Mouse (Mus musculus) inflammation-experienced regulatory T-cells, adult 6 months (primary cell): ENCODE data around the gene Cog3. TPM values are rescaled to one million over a fixed set of nuclear protein-coding genes. Genes with fewer than 3 reads are reported as not detected.

Source experiments
- ATAC-seq: one replicate; pipeline ENCODE4 v1.8.0; 2017
- polyA plus RNA-seq, 3 experiments: library from polyadenylated mRNA; unstranded; fragments of 100-300 nt; shearing (Covaris generic); gene quantifications; one replicate each; pipeline ENCODE4 v1.2.1; 2017

Cog3 gene
- polyA plus RNA-seq, 3 experiments from 2014 or later, result 8.5 to 10.1 (median 8.6) TPM

DNA sequence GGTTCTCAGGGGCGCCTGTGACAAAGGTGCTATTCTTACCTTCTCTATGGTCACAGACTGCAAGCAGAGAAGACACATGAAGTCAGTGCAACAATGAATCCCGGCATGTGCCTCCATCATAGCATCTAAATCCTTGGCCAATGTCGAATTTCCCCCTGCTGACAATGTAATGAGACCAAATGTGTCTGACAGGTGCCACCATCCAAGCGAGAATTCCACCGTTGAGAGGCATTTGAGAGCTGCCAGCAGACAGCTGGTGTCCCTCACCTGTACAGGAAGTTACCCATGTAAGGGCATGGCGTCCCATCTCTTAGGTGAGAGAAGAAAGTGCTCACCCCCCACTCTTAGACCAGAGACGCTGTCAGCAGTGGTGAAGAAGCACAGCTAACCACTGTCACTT lies 4.1 kb upstream of the Cog3 start:
- no peak for ATAC-seq

DNA sequence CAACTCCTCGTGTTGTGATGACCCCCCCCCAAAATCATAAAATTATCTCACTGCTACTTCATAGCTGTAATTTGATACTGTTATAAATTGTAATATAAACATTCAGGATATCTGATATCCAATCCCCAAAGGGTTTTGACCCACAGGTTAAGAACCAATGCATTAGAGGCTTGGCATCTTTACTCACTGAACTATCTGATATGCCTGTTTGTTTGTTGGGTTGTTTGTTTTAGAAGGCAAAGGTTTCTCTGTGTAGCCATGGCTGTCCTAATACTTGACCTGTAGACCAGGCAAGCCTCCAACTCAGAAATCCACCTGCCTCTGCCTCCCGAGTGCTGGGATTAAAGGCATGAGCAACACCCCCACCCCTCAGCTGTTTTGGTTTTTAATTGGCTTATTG lies 3.5 kb upstream of the Cog3 start:
- no peak for ATAC-seq

DNA sequence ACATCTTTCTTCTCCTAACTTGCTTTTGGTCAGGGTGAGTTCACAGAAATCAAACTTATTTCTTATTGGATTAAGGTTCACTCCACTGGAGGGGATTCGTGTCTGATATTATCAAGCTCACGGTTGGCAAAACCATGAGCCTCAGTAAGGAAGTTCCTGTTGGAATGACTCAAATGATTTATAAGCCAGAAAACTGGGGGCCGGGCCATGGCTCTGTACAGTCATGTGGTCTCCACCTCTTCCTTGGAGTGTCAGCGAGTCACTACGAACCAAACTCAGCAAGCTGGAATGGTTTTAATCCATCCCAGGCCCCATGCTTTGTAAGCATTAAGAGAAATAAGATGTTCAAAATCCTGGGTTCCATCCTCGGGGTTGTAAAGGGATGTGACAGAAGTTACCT lies 2.7 kb upstream of the Cog3 start:
- no peak for ATAC-seq

DNA sequence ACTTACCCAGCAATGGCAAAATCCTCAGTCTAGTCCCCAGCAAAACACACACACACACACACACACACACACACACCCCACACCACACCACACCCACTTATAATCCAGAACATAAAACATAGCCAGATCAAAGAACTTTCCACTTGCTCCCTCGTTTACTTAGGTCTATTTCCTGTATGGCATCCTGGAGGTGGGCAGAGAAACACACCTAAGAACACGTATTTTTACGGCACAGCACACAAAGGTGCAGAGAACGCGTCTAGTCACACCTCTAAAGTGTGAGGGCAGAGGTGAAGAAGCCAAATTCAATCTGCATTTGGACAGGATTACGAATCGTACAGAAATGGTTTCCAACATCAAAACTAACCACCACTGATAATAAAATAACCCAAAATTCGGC lies 1.1 kb downstream of the Cog3 start:
- ATAC-seq, result peak; percentile 20

DNA sequence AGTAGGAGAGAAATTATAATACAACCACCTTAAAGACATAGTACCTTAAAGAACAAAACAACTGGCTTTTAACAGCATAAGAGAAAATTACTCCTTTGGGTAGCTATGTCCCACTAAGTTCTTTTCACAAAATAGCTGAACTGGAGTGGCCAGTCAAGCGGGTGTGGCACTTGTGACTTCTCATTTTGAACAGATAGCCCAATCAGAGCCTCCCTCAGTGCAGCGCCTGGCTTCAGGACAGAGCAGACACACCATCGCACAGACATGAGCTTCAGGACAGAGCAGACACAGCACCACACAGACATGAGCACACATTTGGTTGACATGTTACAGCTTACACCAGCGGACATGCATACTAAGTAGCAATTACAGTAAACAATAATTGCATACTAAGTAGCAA lies 3.3 kb downstream of the Cog3 start:
- no peak for ATAC-seq

DNA sequence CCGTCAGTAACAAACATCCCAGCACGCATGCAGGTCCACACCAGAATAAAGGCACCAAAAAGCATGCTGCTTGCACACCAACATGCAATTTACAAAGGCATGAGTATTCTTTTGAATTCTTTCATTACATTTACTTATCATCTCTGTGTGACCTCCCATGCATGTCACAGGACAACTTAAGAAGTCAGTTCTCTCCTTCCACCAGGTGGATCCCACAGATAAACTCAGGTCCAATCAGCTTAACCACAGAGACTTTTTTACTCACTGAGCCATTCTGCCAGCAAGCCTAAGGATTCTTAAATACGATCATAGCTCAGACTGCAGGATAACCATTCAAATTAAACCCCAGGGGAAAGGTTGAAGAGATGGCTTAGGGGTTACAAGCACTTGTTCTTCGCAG lies 5.2 kb downstream of the Cog3 start:
- no peak for ATAC-seq

DNA sequence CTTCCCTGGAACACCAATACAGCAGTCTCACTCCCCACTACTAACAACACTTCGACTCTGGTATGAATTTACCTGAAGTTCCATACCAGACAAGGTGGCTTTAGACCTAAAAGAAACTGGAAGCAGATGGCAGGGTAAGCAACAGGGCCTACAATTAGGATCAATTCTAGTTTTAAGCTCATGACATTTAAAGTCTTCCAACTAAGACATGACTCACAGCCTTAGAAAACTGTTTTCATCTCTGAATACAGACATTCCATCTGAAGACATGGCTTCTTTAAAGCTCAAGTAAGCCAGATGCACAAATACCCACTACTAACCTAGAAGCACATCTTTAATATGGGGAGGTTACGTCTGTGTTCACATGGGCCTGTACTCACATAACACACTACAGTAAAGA lies 6.4 kb downstream of the Cog3 start:
- ATAC-seq, result no peak

DNA sequence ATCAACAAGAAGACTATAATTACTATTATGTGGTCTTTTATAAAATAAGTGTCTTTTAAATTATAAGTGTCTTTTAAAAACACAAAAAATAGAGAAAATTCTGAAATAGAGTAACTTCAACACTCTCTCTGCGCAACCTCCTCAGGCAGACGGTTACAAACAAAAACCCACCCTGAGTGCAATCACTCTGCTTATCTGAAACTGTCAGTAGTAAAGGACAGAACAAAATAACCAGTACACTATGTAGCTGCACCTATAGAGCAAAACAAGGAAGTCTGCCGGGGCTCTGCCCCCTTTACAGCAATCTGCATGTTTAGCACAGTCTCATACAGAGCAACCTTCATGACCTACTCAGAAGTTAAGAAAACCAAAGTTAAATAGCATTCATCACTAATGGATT lies 12.4 kb downstream of the Cog3 start:
- ATAC-seq, result no peak

DNA sequence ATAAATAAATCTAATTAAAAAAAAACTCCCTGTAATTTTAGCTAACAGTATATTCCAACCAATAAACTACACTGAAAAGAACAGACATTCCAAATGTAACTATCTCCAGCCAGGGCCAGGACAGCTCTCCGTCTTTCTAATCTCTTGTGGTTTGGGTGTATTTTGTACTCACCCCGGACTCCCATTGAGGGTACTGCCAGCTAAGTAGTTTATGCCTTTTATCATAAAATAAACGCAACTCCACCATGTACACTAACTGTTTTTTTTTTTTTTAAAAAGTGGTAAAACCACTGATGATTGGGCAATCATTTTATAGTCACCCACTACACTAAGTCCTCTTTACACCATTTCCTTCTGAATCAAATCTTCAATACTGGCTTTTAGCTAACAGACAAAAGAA lies 18.7 kb downstream of the Cog3 start:
- ATAC-seq, result no peak

DNA sequence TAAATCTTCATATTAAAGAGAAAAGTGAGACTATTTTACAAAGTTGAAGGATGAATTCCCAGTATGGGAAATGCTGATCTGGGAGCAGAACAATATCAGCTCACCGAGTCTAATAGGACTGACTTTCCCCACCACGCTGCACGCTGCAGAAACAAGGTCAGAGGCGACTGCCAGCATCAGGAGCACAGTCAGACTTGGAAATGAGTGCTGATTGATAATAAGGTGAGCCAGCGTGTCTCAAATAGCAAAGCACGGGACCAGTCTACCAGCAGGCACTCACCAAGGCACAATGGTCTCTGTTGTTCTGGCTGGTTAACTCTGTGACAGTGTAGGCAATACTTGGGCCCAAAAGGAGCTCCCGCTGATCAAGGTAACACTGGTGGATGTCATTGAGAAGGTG lies 21.7 kb downstream of the Cog3 start:
- ATAC-seq, result no peak

DNA sequence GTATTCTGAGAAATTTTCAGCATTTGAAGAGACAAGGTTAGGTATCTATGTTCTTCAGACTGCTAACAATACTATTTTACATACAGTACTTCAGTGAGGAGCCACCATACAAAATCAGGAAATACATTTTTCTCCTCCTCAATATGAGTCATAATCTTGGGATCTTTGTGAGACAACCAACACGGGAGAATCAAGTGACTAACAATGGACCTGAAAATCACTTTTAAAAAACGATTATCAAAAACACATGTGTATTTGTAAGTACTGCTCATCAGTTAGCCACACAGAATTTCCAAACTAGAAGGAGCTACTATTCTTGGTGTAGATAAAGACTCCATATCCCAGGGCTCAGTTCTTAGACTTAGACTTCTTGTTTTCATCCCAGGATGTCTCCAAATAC lies 23.0 kb downstream of the Cog3 start:
- ATAC-seq, result no peak

DNA sequence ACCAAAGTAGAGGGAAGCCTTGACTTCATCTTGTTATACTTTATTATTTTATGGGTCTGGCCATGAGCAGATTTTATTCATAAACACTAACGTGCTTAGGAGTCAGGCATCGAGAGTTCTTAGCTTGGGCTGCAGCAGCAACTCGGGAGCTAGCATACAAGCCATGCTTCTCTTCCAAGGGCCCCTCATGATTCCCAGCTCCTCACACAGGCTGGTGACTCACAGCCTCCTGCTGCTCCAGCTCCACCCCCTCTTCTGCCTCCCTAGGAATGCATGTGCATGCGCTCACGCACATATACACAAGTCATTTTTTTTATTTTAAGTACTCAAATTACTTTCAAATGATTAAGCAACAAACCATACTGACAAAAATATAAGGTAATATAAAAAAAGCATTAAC lies 26.2 kb downstream of the Cog3 start:
- no peak for ATAC-seq

DNA sequence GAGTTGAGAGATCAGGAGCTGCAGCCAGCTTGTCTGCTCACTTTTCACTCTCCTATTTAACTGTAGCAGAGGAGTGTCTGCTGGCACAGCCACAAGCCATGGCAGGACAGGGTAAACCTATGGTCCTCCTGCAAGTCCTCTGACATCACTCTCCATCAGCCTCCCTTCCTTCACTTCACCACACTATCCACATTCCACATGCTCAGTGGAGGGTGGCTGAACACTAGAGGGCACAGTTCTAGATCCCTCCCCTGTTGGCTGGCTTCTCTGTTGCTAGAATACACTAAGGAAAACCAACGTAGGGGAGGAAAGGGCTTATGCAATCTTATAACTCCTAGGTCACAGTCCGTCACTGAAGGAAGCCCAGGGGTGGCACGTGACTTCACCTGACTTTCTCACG lies 27.3 kb downstream of the Cog3 start:
- no peak for ATAC-seq

DNA sequence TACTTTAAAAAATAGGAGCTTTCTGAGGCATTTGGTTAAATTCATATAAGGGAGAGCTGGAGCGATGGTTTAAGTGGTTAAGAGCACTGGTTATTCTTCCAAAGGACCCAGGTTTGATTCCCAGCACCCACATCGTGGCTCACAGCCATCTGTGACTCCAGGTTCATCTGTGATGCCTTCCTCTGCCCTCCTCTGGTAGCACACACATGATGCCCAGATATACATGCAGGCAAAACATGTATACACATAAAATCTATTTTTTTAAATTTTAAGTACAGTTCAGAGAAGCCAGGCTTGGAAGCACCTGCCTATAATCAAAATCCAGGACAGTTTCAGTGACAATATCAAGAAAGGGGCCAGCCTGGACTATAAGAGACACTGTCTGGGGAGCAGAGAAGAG lies 31.5 kb downstream of the Cog3 start:
- no peak for ATAC-seq

DNA sequence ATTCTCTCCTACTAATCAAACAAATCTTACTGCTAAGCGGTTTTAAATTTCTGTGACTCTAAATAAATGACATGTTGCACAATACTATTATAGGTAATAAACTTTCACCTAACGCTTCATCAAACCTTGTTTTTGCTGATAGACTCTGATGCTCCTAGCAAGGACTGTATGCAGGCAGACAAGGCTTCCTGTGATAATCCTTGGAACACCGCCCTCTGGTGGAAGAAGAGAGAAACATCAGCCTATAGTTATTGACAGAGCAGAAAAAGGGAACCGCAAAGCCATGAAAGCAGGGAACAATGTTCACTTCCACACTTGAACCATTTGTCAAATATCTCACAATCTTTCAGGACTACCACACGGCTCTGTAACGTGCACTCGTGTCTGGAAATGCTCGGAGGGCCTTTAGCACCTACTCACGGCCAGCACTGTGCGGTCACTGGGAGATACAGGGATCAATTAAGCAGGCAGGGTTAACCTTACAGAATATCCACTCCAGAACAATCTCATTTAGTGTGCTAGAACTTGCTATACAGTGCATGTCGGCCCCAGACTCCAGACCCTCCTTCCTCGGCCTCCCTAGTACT lies 32.2 kb downstream of the Cog3 start:
- ATAC-seq, result peak; percentile 50

DNA sequence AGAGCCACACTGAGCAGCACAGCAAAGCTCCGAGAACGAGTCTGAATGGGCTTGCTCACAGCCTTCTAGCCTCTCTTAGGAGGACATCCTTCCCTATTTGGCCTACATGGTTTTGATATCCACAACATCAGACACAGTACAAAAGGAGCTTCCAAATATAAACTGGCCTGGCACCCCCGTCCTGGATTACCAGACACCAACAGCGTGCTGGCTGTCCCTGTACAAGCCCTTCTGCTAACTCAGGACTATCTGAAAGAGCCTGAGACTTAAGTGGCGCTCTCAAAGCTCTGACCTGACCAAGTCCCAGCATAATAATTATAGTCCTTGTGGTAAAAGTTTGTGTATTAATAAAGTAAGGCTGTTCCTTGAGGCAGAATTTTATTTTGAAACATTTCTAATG lies 34.2 kb downstream of the Cog3 start:
- ATAC-seq, result no peak

DNA sequence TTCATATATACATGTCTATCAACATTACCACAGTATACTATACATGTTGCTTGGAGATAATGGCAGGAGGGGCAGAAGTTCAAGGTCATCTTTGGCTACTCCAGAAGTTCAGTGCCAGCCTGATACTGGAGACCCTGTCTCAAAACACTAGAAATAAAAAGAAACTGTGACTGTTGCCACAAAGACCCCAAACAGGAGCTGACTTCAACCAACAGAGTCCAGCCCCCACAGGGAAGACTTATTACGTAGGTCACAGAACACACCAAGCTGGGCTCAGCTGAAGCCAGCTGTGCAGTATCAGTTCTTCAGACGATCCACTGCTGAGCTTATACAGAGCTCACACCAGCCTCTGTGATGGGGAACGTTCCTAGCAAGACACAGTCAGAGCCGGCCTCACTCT lies 37.9 kb downstream of the Cog3 start:
- no peak for ATAC-seq

DNA sequence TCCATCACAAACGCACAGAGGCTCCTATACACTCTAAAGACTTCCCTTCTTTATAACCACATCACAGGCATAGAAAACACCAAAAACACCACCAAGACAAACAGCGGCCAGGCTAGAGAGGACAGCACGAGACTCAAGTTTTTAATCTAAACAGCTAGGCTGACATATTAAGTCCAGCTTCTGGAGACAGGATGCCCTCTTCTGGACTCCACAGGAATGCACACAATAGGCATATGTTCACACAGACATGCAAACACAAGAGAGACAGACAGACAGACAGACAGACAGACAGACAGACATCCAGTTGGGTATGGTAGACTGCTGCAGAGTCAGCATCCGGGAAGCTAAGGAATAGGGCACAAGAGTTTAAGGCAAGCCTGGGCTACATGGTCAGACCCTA lies 40.7 kb downstream of the Cog3 start:
- no peak for ATAC-seq

DNA sequence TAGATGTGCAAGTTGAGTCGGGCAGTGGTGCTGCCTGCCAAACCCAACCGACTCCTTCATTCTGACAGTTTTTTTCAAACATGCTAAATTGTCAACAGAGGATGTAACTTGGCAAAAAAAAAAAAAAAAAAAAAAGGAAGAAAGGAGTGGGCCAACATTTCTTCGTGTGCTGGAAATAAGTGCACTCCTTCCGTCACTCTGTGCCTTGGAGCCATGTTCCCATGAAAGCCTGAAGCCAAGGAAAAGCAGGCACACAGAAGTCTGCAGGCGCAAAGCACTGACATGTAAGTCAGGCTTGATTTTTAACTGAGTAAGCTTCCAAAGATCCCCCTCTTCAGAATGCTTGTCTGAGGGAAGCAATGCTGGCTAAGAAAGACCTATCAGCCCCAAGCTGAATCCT lies 41.6 kb downstream of the Cog3 start:
- no peak for ATAC-seq

DNA sequence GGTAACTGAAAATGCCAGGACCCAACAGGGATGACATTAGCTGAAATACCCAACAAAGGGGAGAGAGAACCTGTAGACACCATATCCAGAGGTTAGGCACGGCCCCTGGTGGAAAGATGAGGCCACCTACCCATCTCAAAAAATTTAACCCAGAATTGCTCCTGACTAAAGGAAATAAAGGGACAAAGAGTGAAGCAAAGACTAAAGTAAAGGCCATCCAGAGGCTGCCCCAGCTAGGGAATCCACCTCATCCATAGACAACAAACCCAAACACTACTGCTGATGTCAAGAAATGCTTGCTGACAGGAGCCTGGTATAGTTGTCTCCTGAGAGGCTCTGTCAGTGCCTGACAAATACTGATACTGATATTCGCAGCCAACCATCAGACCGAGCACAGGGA lies 42.6 kb downstream of the Cog3 start:
- no peak for ATAC-seq

DNA sequence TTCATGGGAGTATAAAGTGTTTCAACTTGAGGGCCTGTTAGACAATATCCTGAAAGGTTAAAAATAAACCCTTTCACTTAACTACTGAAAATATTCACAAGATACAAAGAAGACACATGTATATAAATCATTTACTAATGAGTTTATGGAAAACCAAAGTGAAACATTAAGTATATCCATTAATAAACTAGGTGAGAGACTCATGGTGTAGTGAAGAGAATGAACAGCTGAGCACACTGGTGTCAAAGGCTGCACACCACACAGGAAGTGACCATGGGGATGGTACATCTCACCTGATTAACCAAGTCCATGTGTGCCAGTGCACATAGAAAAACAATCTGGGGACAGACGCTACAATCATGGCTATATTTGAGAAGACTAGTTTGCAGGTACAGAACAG lies 45.3 kb downstream of the Cog3 start:
- no peak for ATAC-seq

DNA sequence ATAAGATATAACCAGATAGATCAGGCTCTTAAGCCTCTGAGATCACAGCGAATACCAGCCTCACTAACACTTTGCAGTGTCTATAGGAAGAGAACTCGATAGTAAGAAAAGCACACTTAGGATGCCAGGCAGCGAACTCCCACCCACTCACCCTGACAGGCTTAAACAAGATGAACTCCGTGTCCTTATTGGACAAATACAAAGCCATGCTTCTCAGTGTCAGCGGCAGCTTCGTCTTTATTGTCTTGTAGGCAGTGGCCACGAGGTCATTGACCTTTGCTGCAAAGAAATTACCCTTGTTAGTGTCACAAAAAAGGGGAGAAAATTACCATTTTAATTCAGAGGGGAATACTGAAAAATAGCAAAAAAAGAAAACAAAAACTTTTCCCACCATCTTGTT lies 46.5 kb downstream of the Cog3 start:
- ATAC-seq, result no peak

DNA sequence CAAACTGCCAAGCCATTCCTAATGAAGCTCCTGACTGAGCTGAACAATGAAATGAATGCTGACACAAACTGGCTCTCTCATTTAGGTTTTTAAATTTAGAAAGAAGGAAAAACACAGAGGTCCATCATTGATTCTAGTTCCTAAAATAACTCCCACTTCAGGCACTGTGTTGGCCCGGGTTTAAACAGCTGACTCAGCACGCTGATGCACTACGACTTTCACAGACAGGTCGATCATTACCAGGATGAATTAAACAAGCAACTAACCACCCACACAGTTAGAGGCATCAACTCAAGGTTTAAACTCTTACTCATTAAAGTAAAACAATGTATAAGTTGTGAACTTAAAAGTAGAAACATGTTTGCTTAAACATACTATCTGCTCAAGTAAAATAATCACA lies 47.7 kb downstream of the Cog3 start:
- ATAC-seq, result no peak

DNA sequence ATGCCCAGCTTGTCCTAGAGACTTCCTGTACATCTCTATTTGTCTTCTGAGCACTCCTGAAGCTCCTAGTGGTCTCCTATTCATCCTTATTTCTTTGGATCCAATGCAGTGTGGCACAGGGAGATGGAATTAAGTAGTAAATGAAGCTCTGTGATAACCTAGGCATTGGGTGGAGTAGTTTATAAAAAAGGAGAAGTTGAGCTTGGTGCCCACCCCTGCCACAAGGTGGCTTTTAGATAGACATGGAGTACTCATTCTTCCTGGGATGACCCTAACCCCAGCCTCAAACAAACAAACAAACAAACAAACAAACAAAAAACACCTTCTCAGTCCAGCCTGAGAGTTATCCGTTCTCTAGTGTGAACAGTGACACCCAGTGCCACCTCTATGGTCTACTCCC lies 56.4 kb downstream of the Cog3 start:
- ATAC-seq, result no peak

DNA sequence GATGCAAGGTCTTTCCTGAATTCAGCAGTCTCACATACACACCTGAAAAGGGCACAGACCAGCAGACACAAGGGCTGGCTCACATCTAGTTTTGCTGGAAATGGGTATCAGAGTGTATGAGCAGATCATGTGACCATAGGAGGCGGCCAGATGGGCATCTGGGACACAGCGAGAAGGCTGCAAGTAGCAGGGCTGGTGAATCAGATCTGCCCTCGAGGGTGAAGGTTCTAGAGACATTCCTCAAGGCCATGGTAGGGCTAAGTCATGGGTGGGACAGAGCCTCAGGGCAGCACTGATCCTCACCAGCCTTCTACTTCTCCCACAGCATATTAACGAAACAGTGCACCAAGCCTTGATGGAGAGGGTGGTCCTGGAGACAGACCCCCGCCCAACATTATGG lies 58.2 kb downstream of the Cog3 start:
- no peak for ATAC-seq

DNA sequence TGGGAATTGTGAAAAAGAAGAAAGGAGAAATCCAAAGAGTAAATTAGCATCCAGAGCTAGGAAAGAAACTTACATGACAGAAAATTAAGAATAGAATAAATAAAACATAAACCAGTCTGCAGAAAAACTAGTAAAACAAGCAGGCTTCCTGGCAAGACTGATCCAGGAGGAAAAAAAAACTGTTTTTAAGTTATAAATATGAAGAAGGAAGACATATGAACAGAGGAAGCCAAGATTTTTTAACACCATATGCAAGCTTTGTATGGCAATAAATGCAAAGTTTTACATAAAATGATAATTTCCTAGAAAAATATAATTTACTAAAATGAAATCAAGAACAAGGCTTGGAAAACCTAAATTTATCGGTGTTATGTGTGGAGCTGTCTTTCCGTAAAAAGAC lies 63.9 kb downstream of the Cog3 start:
- ATAC-seq, result no peak
